Mouse (Mus musculus): ENCODE measurements around the gene Fam89b.
"Not testable (repeated sequence)": the region's sequence is repeated elsewhere in the genome, so short reads cannot be mapped to it uniquely, and the experiment has no call there.

Gene Fam89b

DNA sequence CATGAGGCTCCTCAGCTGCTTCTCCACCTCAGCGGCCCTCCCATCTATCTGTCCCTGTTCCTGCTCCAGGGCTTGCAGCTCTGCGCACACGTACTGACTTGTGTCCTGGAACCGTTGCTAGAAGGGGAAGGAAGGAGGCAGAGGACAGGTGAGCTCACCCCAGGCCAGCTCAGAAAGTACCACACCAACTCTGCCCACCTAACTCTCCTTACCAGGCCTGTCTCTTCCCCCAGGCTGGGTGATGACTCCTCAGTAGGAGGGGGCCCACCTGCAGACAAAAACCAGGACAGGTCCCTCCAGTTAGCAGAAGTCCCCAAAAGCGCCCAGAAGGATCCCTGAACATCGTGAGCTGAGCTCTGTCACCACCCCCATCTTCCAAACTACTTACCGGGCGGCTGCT, 18.9 kb downstream of the Fam89b start:
- no peak for DNase-seq

DNA sequence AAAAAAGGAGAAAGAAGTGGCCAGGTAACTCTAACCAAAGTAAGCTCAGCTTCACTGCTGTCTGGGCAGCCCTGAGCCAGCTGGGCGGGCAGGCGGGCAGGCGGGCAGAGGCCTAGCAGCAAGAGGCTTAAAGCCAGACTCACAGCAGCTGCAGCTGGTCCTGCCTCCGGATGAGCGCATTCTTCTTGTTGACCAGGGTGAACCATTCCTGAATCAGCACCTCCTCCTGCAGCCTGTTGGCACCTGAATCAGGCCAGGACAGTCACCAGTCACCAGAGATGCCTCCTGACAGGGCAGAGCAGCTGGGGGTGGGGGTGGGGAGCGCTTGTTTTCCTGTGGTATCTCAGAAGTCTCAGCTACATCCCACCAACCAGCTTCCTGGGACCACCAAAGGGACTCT, 19.4 kb downstream of the Fam89b start:
- DNase-seq: no peak

DNA sequence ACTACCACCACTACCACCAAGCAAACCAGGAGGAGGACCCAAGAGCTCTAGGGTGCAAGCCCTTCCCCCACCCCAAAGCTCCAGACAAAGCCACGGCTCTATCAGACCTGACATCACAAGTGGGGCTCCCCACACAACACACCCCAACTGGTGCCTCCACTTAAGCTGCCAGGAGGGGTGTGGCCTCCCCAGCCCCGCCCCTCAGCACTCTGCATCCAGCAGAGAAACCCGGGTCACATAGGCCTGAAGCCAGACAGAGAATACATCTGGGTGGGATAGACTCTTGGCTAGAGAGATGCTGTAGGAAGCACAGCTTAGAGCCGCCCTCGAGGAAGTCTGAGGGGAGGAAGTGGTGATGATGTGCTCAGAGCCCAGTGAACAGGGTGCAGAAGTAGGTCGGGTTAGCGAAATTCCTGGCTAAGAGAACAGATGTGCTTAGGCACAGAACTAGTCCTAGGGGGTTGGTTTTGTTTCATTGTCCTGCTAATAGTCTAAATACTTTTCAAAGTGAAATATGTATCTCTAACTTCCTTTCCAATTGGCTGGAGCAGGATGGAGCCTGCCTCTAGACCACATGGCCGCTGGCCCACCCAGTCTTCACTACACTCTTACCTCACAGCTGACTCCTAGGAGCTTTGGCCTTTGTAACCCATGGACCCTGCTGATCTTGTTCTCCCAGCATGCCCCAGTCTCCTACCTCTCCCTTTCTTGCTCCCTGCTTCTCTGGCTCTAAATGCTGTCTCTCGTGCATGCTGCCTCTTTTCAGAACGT, 24.5 kb downstream of the Fam89b start:
- DNase-seq: no peak

DNA sequence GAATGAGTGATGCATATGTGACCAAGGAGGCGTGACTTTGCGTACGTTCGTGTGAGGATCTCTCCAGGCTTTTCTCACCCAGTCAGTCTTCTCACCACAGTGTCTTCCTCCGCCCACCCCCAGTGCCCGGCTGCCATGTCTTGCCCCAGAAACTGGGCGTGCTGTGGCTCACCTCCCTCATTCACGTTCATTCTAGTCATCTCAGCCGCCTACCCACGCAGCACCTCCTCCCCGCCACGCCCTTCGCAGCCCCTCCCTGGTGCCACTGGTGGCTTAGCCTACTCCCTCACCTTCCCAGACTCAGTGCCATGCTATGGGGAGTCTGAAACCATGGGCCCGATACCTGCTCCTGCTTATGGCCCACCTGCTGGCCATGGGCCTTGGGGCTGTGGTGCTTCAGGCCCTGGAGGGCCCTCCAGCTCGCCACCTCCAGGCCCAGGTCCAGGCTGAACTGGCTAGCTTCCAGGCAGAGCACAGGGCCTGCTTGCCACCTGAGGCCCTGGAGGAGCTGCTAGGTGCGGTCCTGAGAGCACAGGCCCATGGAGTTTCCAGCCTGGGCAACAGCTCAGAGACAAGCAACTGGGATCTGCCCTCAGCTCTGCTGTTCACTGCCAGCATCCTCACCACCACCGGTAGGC, 25.2 kb downstream of the Fam89b start, which contains the start of gene Kcnk7:
Kcnk7 (plus strand) TSS at position 205 of the 638 bp plus-strand sequence.
- DNase-seq: no peak

DNA sequence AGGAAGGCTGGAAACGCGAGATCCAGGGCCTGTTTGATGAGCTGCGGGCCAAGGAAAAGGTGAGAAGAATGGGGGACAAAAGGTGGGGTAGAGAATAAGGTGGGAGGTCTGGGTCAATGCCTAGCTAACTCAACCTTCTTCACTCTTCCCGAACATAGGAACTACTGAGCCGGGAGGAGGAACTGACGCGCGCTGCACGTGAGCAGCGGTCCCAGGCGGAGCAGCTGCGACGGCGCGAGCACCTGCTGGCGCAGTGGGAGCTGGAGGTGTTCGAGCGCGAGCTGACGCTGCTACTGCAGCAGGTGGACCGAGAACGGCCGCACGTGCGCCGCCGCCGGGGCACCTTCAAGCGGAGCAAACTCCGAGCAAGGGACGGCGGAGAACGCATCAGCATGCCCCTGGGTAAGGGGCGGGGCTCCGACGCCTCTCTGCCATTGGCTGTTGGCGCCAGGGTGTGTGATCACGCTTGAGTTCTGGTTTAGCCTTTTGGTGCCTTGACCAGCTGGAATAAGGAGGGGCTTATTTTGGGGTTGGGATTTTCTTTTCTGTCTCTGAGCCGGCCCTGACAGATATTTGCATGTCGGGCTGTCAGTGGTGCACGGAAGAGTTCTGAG, 33.5 kb downstream of the Fam89b start:
- no peak for DNase-seq

DNA sequence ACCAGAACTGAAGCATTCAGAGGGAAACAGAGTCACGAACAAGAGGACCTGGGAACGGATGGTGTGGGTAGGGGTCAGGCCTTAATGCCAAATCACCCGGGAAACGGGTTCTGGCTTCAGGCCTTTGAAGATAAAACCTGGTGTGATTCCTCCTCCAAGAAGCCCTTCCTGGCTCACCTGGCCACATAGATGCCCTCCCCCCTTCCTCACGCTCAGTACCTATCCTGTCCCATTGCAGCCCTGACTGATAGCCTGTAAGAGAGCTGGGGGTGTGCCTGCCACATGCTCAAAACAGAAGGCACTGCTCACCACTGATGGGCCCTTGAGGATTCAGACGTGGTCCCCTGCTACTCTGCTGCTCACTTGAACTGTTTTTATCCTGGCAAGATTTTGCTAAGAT, 35.7 kb downstream of the Fam89b start:
- DNase-seq: no peak

DNA sequence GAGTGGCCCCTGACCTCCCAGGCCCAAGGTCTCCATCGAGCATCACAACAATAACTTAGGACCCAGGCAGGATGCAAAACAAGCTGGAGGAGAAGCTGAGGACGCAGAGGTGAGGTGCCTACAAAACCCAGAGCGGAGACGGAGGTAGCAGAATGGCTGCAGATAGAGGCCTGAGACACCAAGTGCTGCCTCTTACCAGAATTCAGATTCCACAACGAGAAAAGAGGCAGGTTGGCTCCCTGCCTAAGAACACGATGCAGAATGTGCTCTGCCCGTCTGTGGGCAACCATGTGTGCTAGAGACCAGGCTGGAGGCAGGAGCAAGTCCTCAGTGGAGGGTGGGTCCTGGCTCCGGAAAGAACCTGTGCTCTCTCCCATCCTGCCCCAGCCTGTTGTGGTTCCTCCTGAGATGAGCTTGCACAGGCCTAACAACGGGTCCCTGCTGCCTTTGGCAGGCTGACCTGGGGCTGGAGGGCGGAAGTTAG, 36.5 kb downstream of the Fam89b start:
- peak; percentile 37 for DNase-seq

DNA sequence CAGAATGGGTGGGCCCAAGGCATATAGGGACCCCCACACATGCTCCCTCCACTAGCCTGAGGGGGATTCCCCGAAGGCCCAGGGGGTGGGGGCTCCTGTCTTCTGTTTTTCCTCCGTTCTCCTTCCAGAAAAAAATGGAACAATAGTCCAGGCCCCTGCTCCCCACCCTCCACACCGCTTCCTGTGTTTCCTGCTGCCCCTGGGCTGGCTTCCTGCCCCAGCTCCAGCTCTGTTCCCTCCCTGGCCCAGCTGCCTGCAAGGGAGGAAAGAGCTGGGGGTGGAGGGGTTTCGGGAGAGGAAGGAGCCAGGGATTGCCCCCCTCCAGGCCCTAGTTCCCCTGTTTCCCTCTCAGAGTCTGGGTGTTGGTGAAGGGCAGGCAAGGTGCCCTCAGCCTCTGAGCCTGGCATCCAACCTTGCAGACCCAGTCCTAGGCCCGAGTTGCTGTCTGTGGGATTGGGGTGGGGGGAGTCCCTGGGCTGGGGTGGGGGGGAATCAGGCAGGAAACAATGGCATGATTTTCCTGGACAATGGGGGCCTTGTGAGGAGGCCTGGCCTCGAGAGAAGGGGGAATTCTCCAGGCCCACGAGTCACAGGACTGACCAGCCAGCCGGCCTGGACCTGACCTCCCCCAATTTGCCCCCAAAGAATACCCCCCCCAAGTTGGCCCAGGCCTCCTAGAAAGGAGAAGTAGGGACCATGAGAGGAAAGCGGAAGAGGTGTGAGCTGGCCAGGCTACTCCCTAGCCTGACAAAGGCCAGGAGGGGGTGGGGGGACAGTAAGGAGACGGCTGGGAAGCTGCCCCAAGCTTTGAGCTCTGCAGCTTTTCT, 37.2 kb downstream of the Fam89b start:
- DNase-seq: peak; percentile 62

DNA sequence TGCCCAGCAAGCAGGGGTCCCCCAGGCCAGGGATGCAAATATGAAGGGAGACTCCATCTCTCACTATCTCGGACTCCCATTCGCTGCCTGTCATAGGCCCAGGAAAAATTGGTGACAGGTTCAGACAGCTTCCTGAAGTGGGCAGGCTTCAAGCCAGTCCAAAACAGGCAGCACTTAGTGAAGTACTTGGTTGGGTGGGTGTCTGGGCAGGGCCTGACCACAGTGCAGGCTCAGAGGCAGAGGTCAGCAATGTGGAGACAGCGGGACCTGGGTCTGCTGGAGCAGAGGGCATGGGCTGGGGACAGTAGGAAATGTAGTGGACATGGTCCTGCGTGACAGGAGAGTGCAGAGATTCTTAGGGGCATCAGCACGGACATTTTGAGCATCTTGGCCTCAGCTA, 37.9 kb downstream of the Fam89b start:
- no peak for DNase-seq

DNA sequence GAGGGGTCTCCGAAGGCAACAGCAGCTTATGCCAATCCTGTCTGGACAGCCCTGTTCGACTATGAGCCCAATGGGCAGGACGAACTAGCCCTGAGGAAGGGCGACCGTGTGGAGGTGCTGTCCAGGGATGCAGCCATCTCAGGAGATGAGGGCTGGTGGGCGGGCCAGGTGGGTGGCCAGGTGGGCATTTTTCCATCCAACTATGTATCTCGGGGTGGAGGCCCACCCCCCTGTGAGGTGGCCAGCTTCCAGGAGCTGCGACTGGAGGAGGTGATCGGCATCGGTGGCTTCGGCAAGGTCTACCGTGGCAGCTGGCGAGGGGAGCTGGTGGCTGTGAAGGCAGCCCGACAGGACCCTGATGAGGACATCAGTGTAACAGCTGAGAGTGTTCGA, 39.1 kb downstream of the Fam89b start:
- DNase-seq: no peak

DNA sequence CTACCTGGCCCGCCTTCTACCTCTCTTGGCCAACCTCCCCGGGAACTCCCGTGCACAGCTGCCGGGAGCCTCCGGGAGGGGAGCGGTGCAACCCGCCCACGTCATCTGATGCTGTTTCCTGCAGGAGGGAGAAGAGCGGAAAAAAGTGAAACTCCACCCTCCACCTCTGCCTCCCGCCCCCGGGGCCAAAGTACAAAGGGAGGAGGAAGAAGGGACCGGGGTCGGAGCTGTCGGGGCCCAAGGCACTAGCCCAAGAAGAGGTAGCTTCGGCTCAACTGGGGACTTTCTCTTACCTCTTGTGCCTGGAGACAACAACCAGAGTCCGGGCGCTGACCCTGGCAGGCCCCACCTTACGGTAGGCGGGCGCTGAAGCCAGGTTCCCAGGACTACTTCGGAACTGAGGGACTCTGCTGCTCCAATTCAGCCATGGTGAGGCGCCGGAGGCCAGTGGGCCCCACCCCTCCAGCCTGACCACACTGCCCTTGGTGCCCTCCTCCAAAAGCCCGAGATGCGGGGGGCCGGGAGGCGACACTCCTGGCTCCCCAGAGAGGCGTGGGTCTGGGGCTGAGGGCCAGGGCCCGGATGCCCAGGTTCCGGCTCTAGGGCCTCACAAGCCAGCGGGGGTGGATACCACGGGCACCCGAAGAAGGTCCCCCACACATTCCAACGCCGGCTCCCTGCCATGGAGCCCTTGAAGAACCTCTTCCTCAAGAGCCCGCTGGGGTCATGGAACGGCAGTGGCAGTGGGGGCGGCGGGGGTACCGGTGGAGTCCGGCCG, 39.7 kb downstream of the Fam89b start:
- DNase-seq: peak; percentile 92

DNA sequence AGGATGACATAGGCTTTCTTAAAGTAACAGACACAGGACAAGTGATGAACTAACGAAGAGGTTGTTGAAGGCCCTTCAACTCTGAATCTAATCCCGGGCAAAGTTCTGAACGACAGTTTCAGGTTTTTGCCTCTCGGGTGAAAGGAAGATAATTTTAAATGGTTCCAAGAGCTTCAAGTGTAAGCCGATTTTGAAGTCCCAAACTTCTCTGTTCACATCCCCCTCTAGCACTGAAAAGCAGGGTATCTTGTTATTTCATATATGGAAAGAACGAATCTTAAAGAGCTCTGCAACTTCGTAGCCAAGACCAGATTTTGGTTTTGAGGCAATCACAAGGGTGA, 40.4 kb downstream of the Fam89b start:
- DNase-seq: no peak

DNA sequence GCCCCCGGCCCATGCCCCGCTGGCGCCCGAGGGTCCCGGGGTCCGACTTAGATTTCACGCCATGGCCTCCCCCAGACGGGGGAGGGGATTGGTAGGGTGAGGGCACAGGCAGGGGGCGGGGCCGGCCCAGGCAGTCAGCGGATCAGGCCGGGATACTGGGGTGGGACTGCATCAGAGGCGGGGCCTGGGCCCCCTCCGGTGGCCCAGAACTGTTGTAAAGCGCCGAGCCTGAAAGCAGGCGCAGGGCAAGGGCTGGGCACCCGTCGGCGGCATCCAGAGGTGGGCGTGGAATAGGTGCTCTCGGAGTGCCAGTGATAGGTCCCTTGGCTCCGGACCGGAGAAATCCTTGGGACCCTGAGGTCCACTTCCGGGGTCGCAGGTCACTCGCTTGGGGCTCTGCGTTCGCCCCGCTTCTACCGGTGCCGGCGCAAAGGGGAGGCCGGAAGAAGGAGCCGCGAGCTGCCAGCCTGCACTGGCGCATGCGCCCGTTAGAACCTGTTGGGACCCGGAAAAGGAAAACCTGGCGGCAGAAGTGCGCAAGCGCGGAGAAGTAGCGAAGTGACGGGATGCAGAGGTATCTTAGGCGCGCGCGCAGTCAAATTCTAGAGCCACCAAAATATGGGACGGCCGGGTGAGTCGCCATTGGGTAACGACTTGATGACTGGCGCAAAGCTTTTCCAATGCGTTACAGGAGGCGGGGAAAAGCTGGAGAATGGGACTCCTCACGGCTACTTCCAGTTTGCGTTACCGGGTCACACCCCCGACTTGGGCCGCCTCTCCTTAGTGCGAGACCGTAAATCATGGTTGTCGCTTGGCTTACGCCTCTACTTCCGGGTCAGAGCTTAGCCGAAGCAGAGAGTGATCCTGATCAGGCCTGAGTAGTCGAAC, 41.0 kb downstream of the Fam89b start, which contains the start of the genes Map3k11 and Pcnx3:
Map3k11 (plus strand) TSS at position 543 of the 888 bp plus-strand sequence.
Pcnx3 (minus strand) TSS at position 709 of the 888 bp plus-strand sequence.
- peak; percentile 97 for DNase-seq

DNA sequence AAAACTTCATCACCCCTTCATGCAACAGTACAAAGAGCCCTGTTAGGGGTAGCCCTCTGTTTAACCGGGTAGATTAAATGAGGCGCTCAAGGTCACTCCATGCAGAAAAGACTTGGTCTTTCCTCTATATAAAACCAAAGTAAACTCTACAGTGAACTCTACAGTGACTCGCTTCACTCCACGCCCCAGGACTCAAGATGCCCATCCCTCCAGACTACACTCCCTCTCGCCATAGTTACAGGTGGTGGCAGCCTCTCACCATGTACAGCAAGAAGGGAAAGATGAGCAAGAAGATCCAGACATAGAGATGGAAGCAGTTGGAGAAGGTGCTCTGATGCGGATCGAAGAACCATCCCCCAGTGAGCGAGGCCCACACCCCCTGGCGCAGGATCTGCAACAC, 41.7 kb downstream of the Fam89b start:
- DNase-seq: no peak

DNA sequence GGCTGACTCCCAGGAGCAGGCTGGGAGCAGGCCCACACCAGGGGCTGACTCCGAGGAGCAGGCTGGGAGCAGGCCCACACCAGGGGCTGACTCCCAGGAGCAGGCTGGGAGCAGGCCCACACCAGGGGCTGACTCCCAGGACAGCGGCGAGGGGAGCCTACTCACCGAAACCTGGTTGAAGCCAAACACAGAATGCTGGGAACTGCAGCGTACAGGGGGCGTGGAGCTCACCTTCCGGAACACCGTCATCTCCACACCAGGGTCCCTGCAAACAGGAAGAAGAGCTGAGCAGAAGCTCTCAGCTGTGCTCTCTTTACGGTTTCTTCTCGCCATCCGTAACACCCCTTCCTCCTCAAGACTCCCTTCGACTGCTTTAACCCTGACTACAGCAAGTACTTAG, 42.5 kb downstream of the Fam89b start:
- DNase-seq: not testable (repeated sequence)

DNA sequence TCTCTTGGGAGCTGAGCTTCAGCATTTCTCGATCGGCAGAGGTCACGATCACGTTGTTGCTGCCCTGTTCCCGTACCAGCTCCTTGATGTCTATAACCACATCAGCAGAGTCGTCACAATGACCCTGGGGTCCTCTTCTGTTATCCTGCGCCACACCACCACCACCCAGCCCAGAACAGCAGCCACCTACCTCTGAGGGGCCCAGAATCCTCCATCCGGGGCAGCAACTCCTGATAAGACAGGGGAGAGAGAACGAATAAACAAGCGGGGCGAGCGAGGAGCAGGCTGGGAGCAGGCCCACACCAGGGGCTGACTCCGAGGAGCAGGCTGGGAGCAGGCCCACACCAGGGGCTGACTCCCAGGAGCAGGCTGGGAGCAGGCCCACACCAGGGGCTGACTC, 43.0 kb downstream of the Fam89b start:
- DNase-seq: no peak

DNA sequence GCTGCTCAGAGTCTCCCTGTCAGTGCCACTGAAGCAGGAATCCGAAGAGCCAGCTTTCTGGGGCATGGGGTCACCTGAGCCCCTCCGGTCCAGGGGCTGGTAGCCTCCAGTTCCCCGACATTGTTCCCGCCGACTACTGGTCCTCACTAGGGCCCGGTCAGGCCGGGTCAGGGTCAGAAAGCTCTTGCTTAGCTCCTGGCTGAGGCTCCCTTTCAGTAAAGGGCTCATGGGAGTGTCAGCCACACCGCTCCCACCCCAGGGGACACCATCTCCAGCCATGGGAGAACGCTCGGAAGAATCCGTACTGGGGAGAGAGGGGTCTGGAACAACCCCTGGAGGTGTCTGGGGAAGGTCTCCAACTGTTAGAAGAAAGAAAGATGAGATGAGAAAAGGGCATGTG, 43.6 kb downstream of the Fam89b start:
- DNase-seq: no peak

DNA sequence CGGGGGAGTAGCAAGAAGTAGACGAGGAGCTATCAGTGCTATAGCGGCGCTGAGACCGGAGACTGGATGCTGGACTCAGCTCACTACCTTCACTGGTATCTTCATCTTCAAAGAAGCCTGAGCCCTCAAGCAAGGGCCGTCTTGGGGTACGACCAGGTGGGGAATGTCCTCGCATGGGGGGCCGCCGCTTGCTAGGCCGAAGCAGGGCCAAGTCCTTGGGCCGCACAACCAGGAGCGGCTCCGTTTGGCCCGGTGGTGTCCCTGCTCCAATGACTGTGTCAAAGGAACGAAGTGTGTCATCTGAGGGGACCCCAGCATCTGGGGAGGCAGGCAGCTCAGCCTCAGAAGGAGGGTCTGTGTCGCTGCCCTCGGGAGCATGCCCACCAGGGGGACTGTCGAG, 44.0 kb downstream of the Fam89b start:
- DNase-seq: no peak

DNA sequence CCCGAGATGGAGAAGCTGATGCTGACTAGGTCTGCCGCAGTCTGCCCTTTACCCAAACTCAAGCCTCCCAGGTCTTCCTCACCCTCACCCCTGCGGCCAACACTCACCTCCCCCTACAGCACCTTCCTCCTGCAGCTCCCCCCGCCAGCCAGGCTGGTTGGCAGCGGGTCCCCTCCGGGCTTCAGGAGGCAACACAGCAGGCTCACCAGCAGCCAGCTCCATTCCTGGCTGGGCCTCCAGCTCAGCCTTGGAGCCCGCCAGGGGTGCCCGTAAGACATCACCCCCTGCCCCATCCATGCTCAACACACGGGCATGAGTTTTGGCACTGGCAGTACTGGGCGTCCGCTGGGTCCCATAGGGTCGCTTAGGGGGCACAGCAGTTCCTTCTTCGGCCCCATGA, 44.5 kb downstream of the Fam89b start:
- no peak for DNase-seq

DNA sequence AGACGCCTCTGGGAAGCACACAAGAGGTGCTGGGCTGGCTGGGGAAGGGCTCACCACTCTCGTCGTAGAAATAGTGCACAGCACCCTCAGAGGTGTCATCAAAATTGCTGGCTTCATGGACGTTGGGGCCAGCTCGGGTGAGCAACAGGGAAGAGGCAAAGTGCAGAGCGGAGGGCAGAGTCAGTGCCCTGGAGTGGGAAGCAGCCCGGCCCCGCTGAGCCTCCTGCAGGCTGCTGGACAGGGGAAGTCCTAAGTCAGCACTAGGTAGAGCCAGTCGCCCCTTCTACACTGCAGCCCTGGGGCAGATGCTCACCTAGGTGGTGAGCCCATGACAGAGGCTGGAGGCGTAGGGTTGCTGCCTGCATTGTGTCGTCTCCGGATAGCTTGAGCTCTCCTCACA, 45.2 kb downstream of the Fam89b start:
- DNase-seq: no peak

DNA sequence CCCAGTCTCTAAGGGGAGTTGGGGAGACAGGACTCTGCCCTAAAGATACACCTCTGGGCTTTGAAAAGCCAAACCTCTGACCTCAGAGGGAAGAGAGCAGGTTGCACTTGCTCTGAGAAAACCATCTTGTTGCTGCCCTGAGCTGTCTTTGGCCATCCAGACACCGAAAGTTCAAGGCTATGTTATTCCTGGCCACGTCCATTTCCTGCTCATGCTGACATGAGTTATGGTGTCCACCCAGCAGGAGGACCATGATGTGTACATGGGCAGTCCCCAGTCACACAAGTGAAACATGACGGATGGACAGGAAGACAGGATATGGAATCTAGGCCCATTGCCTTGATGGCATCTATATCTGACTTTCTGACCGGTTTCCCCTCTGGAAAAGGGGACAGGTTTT, 49.0 kb downstream of the Fam89b start:
- DNase-seq: peak; percentile 25

All from kidney, adult 18-20 months (tissue).